Mouse (Mus musculus) heart, adult 9 months (tissue): Measurements from ENCODE around the gene Gm10488.
"Not testable (repeated sequence)": the region's sequence is repeated elsewhere in the genome, so short reads cannot be mapped to it uniquely, and the experiment has no call there.

ENCODE experiments used
- DNase-seq, 2 experiments: peaks; one replicate each; pipeline ENCODE4 v3.0.0; 2022; ENCODE audit warnings: low spot score in 2 of 2

Gene Gm10488

GRCm38 (mm10) chrX:29976014-29976413, at the start of gene Gm10488:
Gene Gm10488 (plus strand): TSS chrX:29976314.
- not testable (repeated sequence) for DNase-seq
